Comparison of ENCODE assay signal across 19 mouse cellular contexts in the genomic region with DNA sequence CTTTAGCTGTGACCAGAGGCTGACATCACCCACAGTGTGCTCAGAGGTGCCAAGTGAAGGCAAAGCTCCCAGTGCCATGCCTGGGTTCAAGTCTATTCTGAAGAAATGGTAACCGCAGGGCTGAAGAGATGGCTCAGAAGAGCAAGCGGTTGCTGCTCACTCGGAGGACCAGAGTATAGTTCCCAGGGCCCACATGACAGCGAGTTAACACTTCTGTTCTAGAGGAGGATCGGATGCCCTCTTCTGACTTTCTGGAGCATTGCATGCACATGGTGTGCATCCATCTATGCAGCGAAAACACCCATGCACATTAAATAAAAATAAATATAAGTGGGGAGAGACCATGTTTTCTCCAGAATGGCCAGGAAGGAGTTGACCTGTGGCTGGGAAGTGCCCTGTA.
A peak's percentile ranks its signal among the peaks of the same experiment; 100 is the strongest.
DNase-seq lines count a peak whose midpoint lies in the region; ATAC-seq and TF ChIP-seq lines count a peak whose summit lies in the region.
"Had no signal": no experiment of that assay in that cellular context is flagged by ENCODE, and none has a peak within 500 bp of the region (broad histone marks: within the 10 kb centered on the region; RNA-seq: fewer than 3 reads in every experiment).

No protein-coding gene starts in this region.

- no peak for ATAC-seq in neural tube, embryonic 13.5 days (ENCODE audit: low read depth)
- ATAC-seq in forebrain, embryonic 16.5 days: no peak
- no peak for ATAC-seq in stomach, postnatal 0 days (ENCODE audit: low FRiP score, low TSS enrichment)

- no peaks in the 10 kb centered on the region for H3K4me1 ChIP-seq in heart, adult 2 months (ENCODE audit: control insufficient read depth, insufficient read depth, low read length)
- H3K4me1 ChIP-seq in neural tube, embryonic 13.5 days (replicated peaks): peaks cover 45% of the 10 kb centered on the region
- peaks cover 28% of the 10 kb centered on the region for H3K4me1 ChIP-seq in forebrain, embryonic 16.5 days (replicated peaks; ENCODE audit: control insufficient read depth, insufficient read depth, low read length)
- no peaks in the 10 kb centered on the region for H3K4me1 ChIP-seq in stomach, postnatal 0 days (replicated peaks; ENCODE audit: control insufficient read depth, insufficient read depth)
- H3K4me1 ChIP-seq: heart, embryonic 15.5 days; megakaryocyte, embryonic 14.5 days had no signal

- intact Hi-C loops in heart, adult 2 months (cut with DNase I): no loop called here

- no peak for TF ChIP-seq EP300 in heart, adult 2 months (IDR thresholded peaks at IDR 0.05; ENCODE audit: insufficient read depth, low read depth, low read length)
- no peak for TF ChIP-seq EP300 in stomach, postnatal 0 days (optimal IDR thresholded peaks at IDR 0.05)

- 91% methylated on average over 6 of the region's 6 CpGs for WGBS in heart, adult 2 months
- WGBS in neural tube, embryonic 13.5 days: 95% methylated on average over 6 of the region's 6 CpGs
- WGBS in forebrain, embryonic 16.5 days: 85% methylated on average over 6 of the region's 6 CpGs
- 88% methylated on average over 6 of the region's 6 CpGs for WGBS in stomach, postnatal 0 days

- no peaks in the 10 kb centered on the region for H3K27me3 ChIP-seq in heart, adult 2 months (ENCODE audit: control insufficient read depth, insufficient read depth, low read length)
- H3K27me3 ChIP-seq in neural tube, embryonic 13.5 days: no peaks in the 10 kb centered on the region
- no peaks in the 10 kb centered on the region for H3K27me3 ChIP-seq in forebrain, embryonic 16.5 days (replicated peaks; ENCODE audit: control insufficient read depth, insufficient read depth, low read length)
- H3K27me3 ChIP-seq in stomach, postnatal 0 days (ENCODE audit: control insufficient read depth, insufficient read depth, low read length): no peaks in the 10 kb centered on the region
- H3K27me3 ChIP-seq: heart, embryonic 15.5 days; limb, embryonic 15.5 days; megakaryocyte, embryonic 14.5 days had no signal

- no peak for TF ChIP-seq POLR2A in heart, adult 2 months (IDR thresholded peaks at IDR 0.05; ENCODE audit: insufficient read depth, low read depth, low read length)

- H3K79me2 ChIP-seq in heart, adult 2 months (replicated peaks; ENCODE audit: control insufficient read depth, insufficient read depth, low read length): no peaks in the 10 kb centered on the region

- H3K36me3 ChIP-seq in heart, adult 2 months (ENCODE audit: control insufficient read depth, insufficient read depth, low read length): no peaks in the 10 kb centered on the region
- H3K36me3 ChIP-seq in neural tube, embryonic 13.5 days: no peaks in the 10 kb centered on the region
- H3K36me3 ChIP-seq in forebrain, embryonic 16.5 days (ENCODE audit: control insufficient read depth, insufficient read depth): no peaks in the 10 kb centered on the region
- no peaks in the 10 kb centered on the region for H3K36me3 ChIP-seq in stomach, postnatal 0 days (ENCODE audit: control insufficient read depth, insufficient read depth, low read length)
- H3K36me3 ChIP-seq: G1E; heart, embryonic 15.5 days; limb, embryonic 15.5 days had no signal

- H3K27ac ChIP-seq in heart, adult 2 months: no peak overlapping the region
- peak overlapping the region; percentile 62 for H3K27ac ChIP-seq in neural tube, embryonic 13.5 days (replicated peaks)
- H3K27ac ChIP-seq in forebrain, embryonic 16.5 days (ENCODE audit: low read length): peak overlapping the region; percentile 57
- no peak overlapping the region for H3K27ac ChIP-seq in stomach, postnatal 0 days (replicated peaks)
- H3K27ac ChIP-seq: heart, embryonic 15.5 days; limb, embryonic 15.5 days had no signal

- TF ChIP-seq CTCF in heart, adult 2 months (IDR thresholded peaks at IDR 0.05): 0 out of 2 replicates have a peak, but pooled peaks have one; percentile 3
- TF ChIP-seq CTCF in stomach, postnatal 0 days (IDR thresholded peaks at IDR 0.05; ENCODE audit: low read depth): 0 out of 2 replicates have a peak, but pooled peaks have one; percentile 4

- H3K4me2 ChIP-seq in neural tube, embryonic 13.5 days: no peak overlapping the region
- no peak overlapping the region for H3K4me2 ChIP-seq in forebrain, embryonic 16.5 days (ENCODE audit: low read length)
- no peak overlapping the region for H3K4me2 ChIP-seq in stomach, postnatal 0 days (replicated peaks; ENCODE audit: low read depth)
- H3K4me2 ChIP-seq: heart, embryonic 15.5 days; limb, embryonic 15.5 days had no signal

- H3K9me3 ChIP-seq in neural tube, embryonic 13.5 days: no peaks in the 10 kb centered on the region
- no peaks in the 10 kb centered on the region for H3K9me3 ChIP-seq in forebrain, embryonic 16.5 days (ENCODE audit: control insufficient read depth, low read length)
- H3K9me3 ChIP-seq in stomach, postnatal 0 days (ENCODE audit: control insufficient read depth, low read length): no peaks in the 10 kb centered on the region
- H3K9me3 ChIP-seq: heart, embryonic 15.5 days; megakaryocyte, embryonic 14.5 days had no signal

- no peak for DNase-seq in heart, adult 2 months
- DNase-seq in heart, adult 18-20 months: no peak
- no peak for DNase-seq in neural tube, embryonic 10.5 days (ENCODE audit: extremely low spot score, low spot score)
- no peak for DNase-seq in stomach, postnatal 0 days (ENCODE audit: low spot score)
- no peak for DNase-seq in testis, postnatal 10 days (ENCODE audit: low spot score)
- DNase-seq in retina, embryonic 14.5 days (ENCODE audit: low spot score): no peak
- DNase-seq: adrenal gland, adult 8-10 months; cerebellum, adult 11-12 months; kidney, adult 9 months; kidney, postnatal 4 days; lung, postnatal 10 days; spleen, adult 18-20 months had no signal

- H3K9ac ChIP-seq in heart, adult 2 months (ENCODE audit: low read depth, low read length): no peak overlapping the region
- no peak overlapping the region for H3K9ac ChIP-seq in neural tube, embryonic 13.5 days
- H3K9ac ChIP-seq in forebrain, embryonic 16.5 days (replicated peaks; ENCODE audit: low read depth, low read length): no peak overlapping the region
- H3K9ac ChIP-seq in stomach, postnatal 0 days (ENCODE audit: low read length): no peak overlapping the region
- H3K9ac ChIP-seq: heart, embryonic 15.5 days; limb, embryonic 15.5 days had no signal

- H3K4me3 ChIP-seq in heart, adult 2 months: no peak overlapping the region
- no peak overlapping the region for H3K4me3 ChIP-seq in neural tube, embryonic 13.5 days
- no peak overlapping the region for H3K4me3 ChIP-seq in forebrain, embryonic 16.5 days (replicated peaks; ENCODE audit: low read length)
- no peak overlapping the region for H3K4me3 ChIP-seq in stomach, postnatal 0 days (ENCODE audit: low read depth, low read length)
- H3K4me3 ChIP-seq: heart, embryonic 15.5 days; limb, embryonic 15.5 days; megakaryocyte, embryonic 14.5 days; myocyte had no signal

Comparison
In these comparisons a context has a peak if more than half of its experiments do, and no peak if none do; other contexts are left out.
1. H3K27ac ChIP-seq: peak in neural tube, embryonic 13.5 days (single experiment) and forebrain, embryonic 16.5 days (single experiment); none in heart, adult 2 months (single experiment) and stomach, postnatal 0 days (single experiment).